Mouse (Mus musculus) stomach, postnatal 0 days (tissue): ENCODE data around the gene Chd1.

Experiments
- CTCF ChIP-seq: IDR thresholded peaks from 2 replicates; pipeline ENCODE4 v1.5.1; 2016; ENCODE audit warnings: antibody characterized with exemption, low read depth, mild to moderate bottlenecking, moderate library complexity
- EP300 ChIP-seq: optimal IDR thresholded peaks from 2 replicates; pipeline ENCODE3; 2016; ENCODE audit warnings: antibody characterized with exemption

DNA sequence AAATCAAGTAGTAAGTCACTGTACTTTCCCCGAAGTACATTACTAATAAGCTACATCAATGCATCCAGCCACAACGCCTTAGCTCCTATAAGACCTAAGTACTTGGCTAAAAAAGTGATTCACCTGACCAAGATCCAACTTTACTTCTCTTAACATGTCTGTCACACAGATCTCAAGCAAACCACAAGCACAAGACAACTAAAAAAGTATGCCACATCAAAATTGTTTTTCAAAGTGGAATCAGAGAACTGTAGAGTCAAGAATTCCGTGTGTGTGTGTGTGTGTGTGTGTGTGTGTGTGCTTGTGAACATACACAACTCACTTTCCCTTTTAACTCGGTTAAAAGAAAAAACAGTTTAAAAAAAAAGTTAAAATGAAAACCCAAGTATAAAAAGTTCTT is 116.9 kb downstream of the Chd1 start:
- TF ChIP-seq CTCF: no peak
- no peak for TF ChIP-seq EP300
